Mouse (Mus musculus): ENCODE measurements around the gene Endou. TPM values are rescaled to one million over a fixed set of nuclear protein-coding genes. Genes with fewer than 3 reads are reported as not detected.

The Endou gene
- polyA plus RNA-seq, 1 experiment from 2014 or later = 0.26 TPM

DNA sequence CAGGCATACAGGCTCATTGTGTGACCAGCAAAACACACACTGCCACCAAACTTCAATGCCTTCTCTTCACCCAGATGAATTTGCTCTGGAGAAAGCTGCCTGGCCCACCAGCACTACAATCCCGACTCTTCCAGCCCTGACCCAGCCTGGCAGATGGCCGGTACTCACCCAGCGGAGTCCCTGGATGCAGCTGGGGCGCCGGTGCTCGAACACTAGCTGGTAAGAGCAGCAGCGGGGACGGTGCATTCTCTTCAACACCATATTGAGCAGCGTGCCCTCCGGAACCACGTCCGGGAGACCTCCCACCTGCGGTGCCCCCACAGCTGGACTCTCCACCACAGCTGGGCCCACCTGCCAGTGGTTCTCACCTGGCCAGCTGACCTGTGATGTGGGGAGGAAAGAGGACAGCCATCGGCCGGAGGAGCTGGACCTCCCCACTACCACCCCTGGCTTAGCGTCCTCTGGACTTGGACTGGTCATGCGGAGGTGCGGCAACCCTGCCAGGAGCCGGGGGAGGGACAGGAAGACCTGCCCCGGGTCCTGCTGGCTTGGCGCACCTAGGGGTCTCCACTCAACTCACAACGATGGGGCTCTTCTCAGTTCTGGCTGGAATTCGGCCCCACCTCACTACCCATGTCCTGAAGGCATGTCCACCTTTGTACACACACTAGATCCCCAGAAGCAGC, 35.6 kb upstream of the Endou start:
- peaks cover 70% of the 10 kb centered on the region for H3K27me3 ChIP-seq
- peak overlapping the region; percentile 48 for H3K4me3 ChIP-seq
- peaks cover 31% of the 10 kb centered on the region for H3K4me1 ChIP-seq
- H3K27ac ChIP-seq = peak overlapping the region; percentile 36; the same call in 1 of the 2 replicates
- 3% methylated on average over 23 of the region's 23 CpGs for WGBS
- H3K4me2 ChIP-seq = peak overlapping the region; percentile 94
- no peaks in the 10 kb centered on the region for H3K36me3 ChIP-seq (ENCODE audit: poor library complexity, severe bottlenecking)
- no peaks in the 10 kb centered on the region for H3K9me3 ChIP-seq (replicated peaks)
- peak; percentile 16; the same call in 1 of the 2 replicates for ATAC-seq
- H3K9ac ChIP-seq = peak overlapping the region; percentile 57

DNA sequence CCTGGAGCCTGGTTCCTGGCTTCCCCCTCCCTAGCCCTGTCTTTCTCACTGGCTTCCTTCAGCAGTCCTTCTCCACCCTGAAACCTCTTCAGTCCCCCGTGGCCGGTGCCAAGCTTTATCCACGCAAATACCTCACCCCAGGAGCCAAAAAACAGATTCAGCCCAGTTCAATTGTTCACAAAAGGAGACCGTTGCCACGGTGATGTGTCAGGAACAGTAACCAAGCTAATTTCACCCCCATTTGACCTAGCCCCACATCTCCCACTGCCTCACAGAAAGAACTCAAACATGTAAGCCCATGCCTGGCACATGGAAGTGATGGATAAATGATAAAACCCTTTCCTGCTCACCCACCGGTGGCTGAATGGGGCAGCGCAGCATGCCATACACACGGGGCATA, 35.1 kb upstream of the Endou start:
- ATAC-seq = peak; percentile 16; the same call in 1 of the 2 replicates
- peak overlapping the region; percentile 57; the same call in 1 of the 2 replicates for H3K9ac ChIP-seq
- peak overlapping the region; percentile 48 for H3K4me3 ChIP-seq
- H3K4me1 ChIP-seq = peaks cover 31% of the 10 kb centered on the region
- H3K4me2 ChIP-seq = peak overlapping the region; percentile 94
- peaks cover 67% of the 10 kb centered on the region for H3K27me3 ChIP-seq
- H3K36me3 ChIP-seq (ENCODE audit: poor library complexity, severe bottlenecking) = no peaks in the 10 kb centered on the region
- WGBS = 7% methylated on average over 8 of the region's 8 CpGs
- H3K9me3 ChIP-seq (replicated peaks) = no peaks in the 10 kb centered on the region
- H3K27ac ChIP-seq = 0 out of 2 replicates have a peak overlapping the region, but pooled peaks have one; percentile 36

DNA sequence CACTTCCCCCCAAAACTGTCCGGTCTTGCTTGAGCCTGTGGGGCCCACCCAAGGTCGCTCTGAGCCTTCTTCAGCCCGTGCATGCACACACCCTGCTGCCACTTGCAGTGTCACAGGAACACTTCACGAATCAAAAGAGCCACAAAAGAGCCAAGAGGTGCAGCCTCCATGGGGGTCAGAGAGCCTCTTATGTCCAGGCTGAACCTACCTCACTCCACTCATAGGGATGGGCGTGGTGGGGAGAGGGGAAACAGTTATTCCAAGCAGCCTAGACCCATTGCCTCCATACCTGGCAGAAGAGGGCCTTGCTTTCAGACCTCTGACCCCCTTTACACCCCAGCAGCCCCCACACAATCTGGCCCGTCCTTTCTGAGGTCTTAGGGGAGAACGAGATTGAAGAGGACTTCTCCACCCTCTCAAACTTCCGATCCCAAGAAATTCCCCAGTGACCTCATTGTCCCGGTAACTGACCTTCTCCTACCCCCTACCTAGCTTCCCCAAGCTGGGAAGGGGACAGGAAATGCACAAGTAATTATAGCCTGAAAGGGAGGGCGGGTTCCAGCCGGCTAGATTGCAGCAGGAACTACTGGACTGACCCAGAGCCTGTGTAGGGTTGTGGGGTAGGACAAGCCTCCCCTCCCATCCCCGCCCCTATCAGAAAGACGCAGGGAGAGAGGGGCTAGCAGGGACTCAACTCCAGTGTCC, 34.1 kb upstream of the Endou start:
- peaks cover 59% of the 10 kb centered on the region for H3K27me3 ChIP-seq
- no peak for ATAC-seq
- H3K9me3 ChIP-seq (replicated peaks) = no peaks in the 10 kb centered on the region
- no peak overlapping the region for H3K4me3 ChIP-seq
- H3K36me3 ChIP-seq (ENCODE audit: poor library complexity, severe bottlenecking) = no peaks in the 10 kb centered on the region
- H3K27ac ChIP-seq = no peak overlapping the region
- peaks cover 31% of the 10 kb centered on the region for H3K4me1 ChIP-seq
- peak overlapping the region; percentile 94 for H3K4me2 ChIP-seq
- WGBS = 42% methylated on average over 13 of the region's 13 CpGs
- no peak overlapping the region for H3K9ac ChIP-seq

DNA sequence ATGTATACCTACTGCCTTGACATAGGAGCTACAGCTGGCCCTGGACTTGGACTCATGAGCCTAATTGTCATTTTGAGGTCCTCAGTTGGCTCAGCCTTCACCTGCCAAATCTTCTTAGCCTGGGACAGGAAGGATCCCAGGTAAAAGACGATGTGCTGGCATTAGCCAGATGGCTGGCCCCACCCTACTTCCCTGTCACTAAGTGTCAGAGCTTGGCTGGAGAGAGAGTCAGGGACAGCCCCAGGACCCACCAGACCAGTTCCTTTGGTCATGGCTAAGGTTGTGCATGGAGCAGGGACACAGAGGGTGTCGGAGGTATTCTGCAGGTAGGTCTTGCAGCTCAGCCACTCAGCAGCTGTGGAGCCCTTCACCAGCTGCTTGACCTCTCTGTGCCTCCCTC, 33.4 kb upstream of the Endou start:
- no peak for ATAC-seq
- 85% methylated on average over 2 of the region's 2 CpGs for WGBS
- no peaks in the 10 kb centered on the region for H3K9me3 ChIP-seq (replicated peaks)
- H3K4me2 ChIP-seq = no peak overlapping the region
- no peak overlapping the region for H3K9ac ChIP-seq
- H3K36me3 ChIP-seq (ENCODE audit: poor library complexity, severe bottlenecking) = no peaks in the 10 kb centered on the region
- H3K4me1 ChIP-seq = peaks cover 31% of the 10 kb centered on the region
- H3K27ac ChIP-seq = no peak overlapping the region
- no peak overlapping the region for H3K4me3 ChIP-seq
- peaks cover 52% of the 10 kb centered on the region for H3K27me3 ChIP-seq

DNA sequence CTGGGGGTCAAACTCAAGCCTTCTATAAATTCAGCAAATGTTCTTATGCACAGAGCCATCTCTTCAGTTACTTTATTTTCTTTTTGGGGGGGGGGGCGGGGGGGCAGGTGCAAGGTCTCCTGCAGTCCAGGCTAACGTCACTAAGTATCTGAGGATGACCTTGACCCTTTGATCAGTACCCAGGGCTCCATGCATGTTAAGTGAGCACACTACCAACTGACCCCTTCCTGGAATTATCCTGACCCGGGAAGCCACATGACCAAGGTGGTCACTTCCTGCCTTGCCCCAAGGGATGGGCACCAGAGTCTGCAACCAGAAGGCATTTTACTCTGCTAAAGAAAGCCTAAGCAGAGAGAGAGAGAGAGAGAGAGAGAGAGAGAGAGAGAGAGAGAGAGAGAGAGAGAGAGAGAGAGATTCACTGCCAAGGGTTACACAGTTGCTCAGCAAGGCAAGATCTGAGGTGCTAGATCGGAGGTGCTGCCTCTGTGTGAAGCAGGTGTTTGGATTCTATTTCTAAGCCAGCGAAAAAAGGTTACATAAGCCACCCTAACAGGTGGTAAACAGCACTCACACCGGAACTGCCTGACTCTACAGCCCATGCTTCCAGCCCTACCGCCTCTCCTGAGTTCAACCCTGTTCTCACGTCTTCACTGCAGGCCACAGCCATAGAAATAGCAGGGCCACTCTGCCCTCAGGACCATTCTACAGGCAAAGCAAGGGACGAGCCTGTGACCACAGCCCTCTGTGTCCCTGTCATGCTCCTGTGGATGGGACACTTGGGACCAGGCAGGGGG, 32.3 kb upstream of the Endou start:
- Histone ChIP-seq H3K27me3 (peaks cover 42% of the 10 kb centered on the region), H3K36me3 (ENCODE audit: poor library complexity, severe bottlenecking) (no peaks in the 10 kb centered on the region)

DNA sequence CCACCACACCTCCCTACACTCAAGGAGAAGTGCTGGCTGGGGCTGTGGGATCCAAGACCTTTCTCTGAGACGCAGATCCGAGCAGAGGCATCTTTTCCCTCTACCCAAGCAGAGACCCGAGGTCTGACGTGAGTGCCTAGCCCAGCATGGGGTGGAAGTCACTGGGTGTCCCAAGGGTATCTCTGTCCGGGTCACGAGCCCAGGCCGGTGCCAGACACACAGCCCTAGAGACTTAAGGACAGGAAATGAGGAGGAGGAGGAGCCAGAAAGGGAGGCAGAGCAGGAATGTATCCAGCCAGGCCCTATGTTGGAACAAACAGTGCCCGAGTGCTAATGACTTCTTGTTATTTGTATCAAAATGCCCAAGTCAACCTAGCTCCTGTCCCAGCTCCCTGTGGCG, 31.6 kb upstream of the Endou start:
- Histone ChIP-seq H3K9me3 (replicated peaks) (no peaks in the 10 kb centered on the region), H3K36me3 (ENCODE audit: poor library complexity, severe bottlenecking) (no peaks in the 10 kb centered on the region), H3K27me3 (peaks cover 35% of the 10 kb centered on the region), H3K9ac (no peak overlapping the region), H3K4me2 (no peak overlapping the region), H3K4me1 (peaks cover 24% of the 10 kb centered on the region), H3K4me3 (no peak overlapping the region), H3K27ac (no peak overlapping the region)
- no peak for ATAC-seq
- WGBS = 77% methylated on average over 9 of the region's 9 CpGs

More for the DNA sequence above, 32.3 kb upstream of the Endou start:
- Histone ChIP-seq H3K9me3 (replicated peaks) (no peaks in the 10 kb centered on the region), H3K27ac (no peak overlapping the region), H3K4me2 (no peak overlapping the region), H3K4me3 (no peak overlapping the region), H3K4me1 (peaks cover 31% of the 10 kb centered on the region), H3K9ac (no peak overlapping the region)
- 72% methylated on average over 9 of the region's 9 CpGs for WGBS
- ATAC-seq = no peak

DNA sequence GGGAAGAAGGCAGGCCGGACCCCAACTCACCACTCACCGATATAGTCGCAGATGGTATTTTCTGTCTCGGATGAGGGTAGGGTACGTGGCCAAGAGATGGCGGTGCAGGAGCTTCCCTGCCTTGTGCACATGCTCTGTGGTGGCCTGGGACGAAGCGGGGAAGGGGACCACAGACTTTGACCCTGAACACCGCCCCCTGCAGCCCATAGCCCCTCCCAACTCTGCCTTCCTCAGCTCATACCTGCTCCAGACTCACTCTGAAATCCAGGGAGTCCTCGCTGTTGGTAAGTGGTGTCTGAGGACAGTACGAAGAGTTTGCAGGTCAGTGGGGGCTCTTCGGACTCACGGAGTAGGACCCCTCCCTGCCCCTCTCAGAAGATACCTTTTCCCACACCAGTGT, 30.3 kb upstream of the Endou start:
- H3K9ac ChIP-seq = no peak overlapping the region
- no peak overlapping the region for H3K4me3 ChIP-seq
- 37% methylated on average over 13 of the region's 13 CpGs for WGBS
- H3K4me2 ChIP-seq = no peak overlapping the region
- H3K9me3 ChIP-seq (replicated peaks) = no peaks in the 10 kb centered on the region
- peaks cover 11% of the 10 kb centered on the region for H3K4me1 ChIP-seq
- no peak for ATAC-seq
- peaks cover 22% of the 10 kb centered on the region for H3K27me3 ChIP-seq
- no peaks in the 10 kb centered on the region for H3K36me3 ChIP-seq (ENCODE audit: poor library complexity, severe bottlenecking)
- H3K27ac ChIP-seq = no peak overlapping the region

DNA sequence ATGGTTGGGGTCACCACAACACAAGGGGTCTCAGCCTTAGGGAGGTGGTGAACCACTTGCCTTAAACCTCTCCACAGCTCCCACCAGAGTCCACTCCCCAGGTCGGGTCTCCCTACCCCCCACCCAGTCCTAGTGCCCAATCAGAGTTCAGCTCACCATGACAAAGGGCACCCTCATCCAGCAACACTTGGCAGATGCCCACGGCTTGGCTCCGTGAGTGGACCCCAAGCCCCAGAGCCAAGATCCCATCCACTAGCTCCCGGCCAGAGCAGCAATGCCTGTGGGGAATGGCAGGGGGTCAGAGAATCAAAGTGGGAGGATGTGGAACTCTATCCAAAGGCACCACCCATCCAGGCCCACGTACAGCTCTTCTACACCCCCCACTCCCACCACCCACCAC, 29.8 kb upstream of the Endou start:
- no peak for ATAC-seq
- Histone ChIP-seq H3K27me3 (peaks cover 18% of the 10 kb centered on the region), H3K36me3 (ENCODE audit: poor library complexity, severe bottlenecking) (no peaks in the 10 kb centered on the region), H3K9ac (no peak overlapping the region), H3K4me1 (peaks cover 6% of the 10 kb centered on the region), H3K9me3 (replicated peaks) (no peaks in the 10 kb centered on the region), H3K4me3 (no peak overlapping the region), H3K27ac (no peak overlapping the region), H3K4me2 (no peak overlapping the region)
- 65% methylated on average over 5 of the region's 5 CpGs for WGBS

DNA sequence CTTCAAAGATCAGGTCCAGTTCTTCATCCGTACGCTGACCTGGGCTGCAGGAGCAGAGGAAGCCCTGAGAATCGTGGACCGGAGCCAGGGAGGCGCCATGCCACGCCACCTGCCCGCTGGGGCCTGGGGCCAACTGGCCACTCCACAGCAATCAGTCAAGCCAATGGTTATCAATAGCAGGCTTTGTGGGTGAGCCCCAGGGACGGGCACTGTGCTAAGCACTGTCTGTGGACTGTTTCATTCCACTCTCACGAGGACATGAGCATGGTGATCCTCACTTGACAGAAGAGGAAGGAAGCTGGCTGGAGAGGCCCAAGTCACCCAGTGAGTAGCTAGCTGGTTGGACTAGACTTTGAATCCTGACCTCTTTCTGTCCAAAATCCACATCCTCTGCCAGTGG, 28.9 kb upstream of the Endou start:
- Histone ChIP-seq H3K4me3 (no peak overlapping the region), H3K4me1 (no peaks in the 10 kb centered on the region), H3K9me3 (replicated peaks) (no peaks in the 10 kb centered on the region), H3K36me3 (ENCODE audit: poor library complexity, severe bottlenecking) (no peaks in the 10 kb centered on the region), H3K4me2 (no peak overlapping the region), H3K9ac (no peak overlapping the region), H3K27me3 (peaks cover 10% of the 10 kb centered on the region), H3K27ac (no peak overlapping the region)
- WGBS = 93% methylated on average over 9 of the region's 9 CpGs
- no peak for ATAC-seq

DNA sequence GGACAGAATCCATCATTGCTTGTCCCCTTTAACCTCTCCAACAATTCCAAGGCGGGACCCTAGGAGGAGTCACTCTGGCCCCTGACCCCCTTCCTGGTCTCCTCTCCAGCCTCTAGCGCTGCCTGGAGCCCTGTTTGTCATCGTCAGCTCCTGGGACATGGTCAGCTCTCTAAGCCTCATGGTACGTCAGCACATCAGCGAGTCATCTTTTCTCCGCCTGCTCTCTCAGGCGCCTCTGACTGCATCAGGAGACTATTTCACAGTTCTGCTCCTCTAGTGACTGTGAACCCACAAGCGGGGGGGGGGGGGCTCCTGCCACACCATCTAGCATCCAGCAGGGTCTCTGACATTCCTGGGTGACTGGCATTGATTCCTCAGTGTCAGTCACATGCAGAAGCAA, 24.2 kb upstream of the Endou start:
- Histone ChIP-seq H3K4me3 (no peak overlapping the region), H3K9me3 (replicated peaks) (no peaks in the 10 kb centered on the region), H3K36me3 (ENCODE audit: poor library complexity, severe bottlenecking) (no peaks in the 10 kb centered on the region), H3K27ac (no peak overlapping the region), H3K4me2 (no peak overlapping the region), H3K27me3 (no peaks in the 10 kb centered on the region), H3K9ac (no peak overlapping the region), H3K4me1 (peaks cover 15% of the 10 kb centered on the region)
- WGBS = 59% methylated on average over 8 of the region's 8 CpGs
- no peak for ATAC-seq

DNA sequence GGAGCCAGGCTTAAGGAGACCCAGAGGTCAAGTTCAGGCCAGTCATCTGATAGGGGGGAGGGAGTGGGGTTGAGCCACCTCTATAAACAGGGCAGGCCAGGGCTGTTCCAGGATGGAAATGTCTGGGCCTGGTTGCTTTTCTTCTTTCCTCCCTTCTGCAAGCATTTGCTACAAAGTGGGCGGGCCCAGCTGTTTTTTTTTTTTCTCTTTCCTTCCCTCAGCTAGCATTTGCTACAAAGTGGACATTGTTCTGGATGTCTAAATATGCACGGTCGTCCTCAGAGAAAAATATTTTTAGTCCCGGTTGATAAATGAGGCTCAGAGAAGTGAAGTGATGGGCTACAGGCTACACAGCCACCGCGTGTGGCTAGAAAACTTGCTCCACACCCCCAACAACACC, 23.3 kb upstream of the Endou start:
- Histone ChIP-seq H3K36me3 (ENCODE audit: poor library complexity, severe bottlenecking) (no peaks in the 10 kb centered on the region), H3K27me3 (no peaks in the 10 kb centered on the region), H3K4me1 (peaks cover 21% of the 10 kb centered on the region), H3K4me2 (no peak overlapping the region), H3K27ac (no peak overlapping the region), H3K4me3 (no peak overlapping the region), H3K9me3 (replicated peaks) (no peaks in the 10 kb centered on the region), H3K9ac (no peak overlapping the region)
- 62% methylated on average over 6 of the region's 6 CpGs for WGBS
- no peak for ATAC-seq

DNA sequence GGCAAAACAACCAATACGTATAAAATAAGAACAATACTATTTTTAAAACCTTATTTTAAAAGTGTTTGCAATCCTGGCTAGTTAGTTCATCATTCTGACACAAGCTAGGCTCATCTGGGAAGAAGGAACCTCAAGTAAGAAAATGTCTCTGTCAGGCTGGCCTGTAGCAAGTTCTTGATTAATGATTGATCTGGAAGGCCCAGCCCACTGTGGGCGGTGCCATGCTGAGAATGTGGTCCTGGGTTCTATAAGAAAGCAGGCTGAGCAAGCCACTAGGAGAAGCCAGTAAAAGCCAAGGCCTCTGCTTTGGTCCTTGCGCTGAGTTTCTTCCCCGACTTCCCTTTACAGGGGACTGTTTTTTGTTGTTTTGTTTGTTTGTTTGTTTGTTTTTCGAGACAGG, 21.4 kb upstream of the Endou start:
- no peak overlapping the region for H3K9ac ChIP-seq
- no peak for ATAC-seq
- H3K36me3 ChIP-seq (ENCODE audit: poor library complexity, severe bottlenecking) = no peaks in the 10 kb centered on the region
- H3K27ac ChIP-seq = no peak overlapping the region
- H3K4me3 ChIP-seq = no peak overlapping the region
- peaks cover 27% of the 10 kb centered on the region for H3K4me1 ChIP-seq
- H3K4me2 ChIP-seq = no peak overlapping the region
- WGBS = 92% methylated on average over 5 of the region's 5 CpGs
- no peaks in the 10 kb centered on the region for H3K9me3 ChIP-seq (replicated peaks)
- H3K27me3 ChIP-seq = no peaks in the 10 kb centered on the region
